Mouse (Mus musculus): ENCODE data around the gene Stk4. TPM values are rescaled to one million over a fixed set of nuclear protein-coding genes. Genes with fewer than 3 reads are reported as not detected.

Gene Stk4
- polyA plus RNA-seq, 1 experiment from 2014 or later, result 39.9 TPM

DNA sequence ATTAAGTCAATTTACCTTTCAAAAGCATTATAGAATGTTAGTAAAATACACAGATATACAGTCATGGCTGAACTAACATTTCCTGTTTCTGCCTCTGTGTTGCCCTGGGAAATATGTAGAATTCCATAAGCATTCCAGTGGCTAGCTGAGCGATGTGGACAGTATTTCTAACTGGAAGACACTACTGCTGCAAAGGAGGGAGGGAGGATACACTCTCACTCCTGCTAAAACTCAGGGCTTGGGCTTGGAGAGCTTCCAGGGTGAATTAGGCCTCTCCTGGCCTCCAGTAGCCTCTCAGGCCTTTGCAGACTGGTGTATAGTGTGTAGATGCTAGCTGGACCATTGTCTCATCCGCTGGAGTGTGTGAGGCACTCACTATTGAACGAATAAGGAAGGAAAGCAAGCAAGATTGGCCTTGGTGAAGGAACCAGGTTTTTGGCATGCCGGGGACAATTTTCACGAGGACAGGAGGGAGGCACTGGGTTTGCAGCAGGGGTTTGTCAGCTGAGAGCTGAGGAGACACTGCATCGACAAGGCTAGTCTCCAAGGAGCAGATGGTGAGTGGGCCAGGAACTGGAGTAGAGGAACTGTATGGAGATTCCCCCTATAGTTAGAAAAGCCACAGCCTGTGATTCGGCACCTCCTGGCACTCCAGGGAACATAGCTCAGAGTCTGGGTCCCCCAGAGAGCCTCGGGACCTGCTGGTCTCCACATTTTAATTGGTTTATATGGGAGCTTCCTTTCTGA is 104.7 kb downstream of the Stk4 start:
- H3K27me3 ChIP-seq (ENCODE audit: control insufficient read depth, insufficient read depth, low read length), result peaks cover 21% of the 10 kb centered on the region
- ATAC-seq (replicated peaks; ENCODE audit: low FRiP score) (no peak), DNase-seq (ENCODE audit: low spot score) (no peak)
- H3K4me1 ChIP-seq (replicated peaks; ENCODE audit: control insufficient read depth, insufficient read depth, low read length), result no peaks in the 10 kb centered on the region; the same call in 1 of the 2 replicates
- no peaks in the 10 kb centered on the region for H3K9me3 ChIP-seq (ENCODE audit: control insufficient read depth, low read length)
- no peak overlapping the region for H3K27ac ChIP-seq (ENCODE audit: low read depth, low read length)
- WGBS, result 83% methylated on average over 8 of the region's 8 CpGs
- no peak overlapping the region for H3K9ac ChIP-seq (ENCODE audit: low read length)
- H3K4me2 ChIP-seq (ENCODE audit: low read depth, low read length, severe bottlenecking), result no peak overlapping the region
- H3K36me3 ChIP-seq (ENCODE audit: control insufficient read depth, insufficient read depth, low read length), result no peaks in the 10 kb centered on the region
- no peak overlapping the region for H3K4me3 ChIP-seq (ENCODE audit: low read depth, low read length)

DNA sequence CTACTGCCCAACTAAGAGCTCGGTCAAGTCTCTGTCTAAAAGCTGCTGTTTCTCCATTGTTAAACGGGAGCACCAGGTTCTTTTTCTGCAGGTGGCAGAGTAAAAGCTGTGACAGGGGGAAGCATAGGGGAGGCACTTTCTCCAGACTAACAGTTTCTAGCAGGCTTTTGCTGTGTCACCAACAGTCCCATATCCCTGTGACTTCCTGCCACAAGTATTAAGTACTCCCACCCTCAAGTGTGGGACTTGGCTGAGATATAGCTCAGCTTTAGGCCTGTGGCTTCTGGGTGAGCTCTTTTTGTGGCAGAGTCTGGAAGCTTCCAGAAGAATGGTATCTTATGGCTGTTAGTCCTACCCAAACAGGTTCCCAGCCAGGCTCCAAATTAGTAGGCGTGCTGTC is 105.7 kb downstream of the Stk4 start:
- Histone ChIP-seq H3K4me2 (ENCODE audit: low read depth, low read length, severe bottlenecking) (no peak overlapping the region), H3K27ac (ENCODE audit: low read depth, low read length) (no peak overlapping the region), H3K4me3 (ENCODE audit: low read depth, low read length) (no peak overlapping the region), H3K9ac (ENCODE audit: low read length) (no peak overlapping the region), H3K4me1 (replicated peaks; ENCODE audit: control insufficient read depth, insufficient read depth, low read length) (no peaks in the 10 kb centered on the region; the same call in 1 of the 2 replicates), H3K27me3 (ENCODE audit: control insufficient read depth, insufficient read depth, low read length) (peaks cover 11% of the 10 kb centered on the region), H3K36me3 (ENCODE audit: control insufficient read depth, insufficient read depth, low read length) (no peaks in the 10 kb centered on the region), H3K9me3 (ENCODE audit: control insufficient read depth, low read length) (no peaks in the 10 kb centered on the region)
- DNase-seq (ENCODE audit: low spot score), result no peak
- no peak for ATAC-seq (replicated peaks; ENCODE audit: low FRiP score)
- 86% methylated on average over 3 of the region's 3 CpGs for WGBS

DNA sequence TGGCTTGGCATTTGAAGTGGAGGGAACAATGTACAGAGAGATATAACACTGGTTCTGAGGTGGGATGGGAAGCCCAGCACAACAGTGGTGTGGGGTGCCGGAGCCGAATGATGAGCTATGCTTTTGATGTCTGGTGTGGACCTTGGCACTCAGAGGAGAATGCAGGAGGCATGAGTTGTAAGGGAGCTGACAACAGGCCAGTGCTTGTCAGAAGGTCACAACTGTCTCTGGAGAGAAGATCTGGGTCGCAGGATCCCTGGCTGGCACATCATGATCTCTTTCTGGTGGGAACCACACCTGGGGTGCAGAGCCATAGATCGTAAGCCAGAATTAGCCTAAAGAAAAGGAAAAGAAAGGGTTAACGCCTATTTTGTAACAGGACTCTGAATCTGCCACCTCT is 107.7 kb downstream of the Stk4 start:
- Histone ChIP-seq H3K4me1 (replicated peaks; ENCODE audit: control insufficient read depth, insufficient read depth, low read length) (no peaks in the 10 kb centered on the region), H3K4me3 (ENCODE audit: low read depth, low read length) (no peak overlapping the region), H3K36me3 (ENCODE audit: control insufficient read depth, insufficient read depth, low read length) (no peaks in the 10 kb centered on the region), H3K4me2 (ENCODE audit: low read depth, low read length, severe bottlenecking) (no peak overlapping the region), H3K9ac (ENCODE audit: low read length) (no peak overlapping the region), H3K27ac (ENCODE audit: low read depth, low read length) (no peak overlapping the region), H3K27me3 (ENCODE audit: control insufficient read depth, insufficient read depth, low read length) (no peaks in the 10 kb centered on the region), H3K9me3 (ENCODE audit: control insufficient read depth, low read length) (no peaks in the 10 kb centered on the region)
- WGBS, result 87% methylated on average over 5 of the region's 5 CpGs
- no peak for DNase-seq (ENCODE audit: low spot score)
- ATAC-seq (replicated peaks; ENCODE audit: low FRiP score), result no peak

DNA sequence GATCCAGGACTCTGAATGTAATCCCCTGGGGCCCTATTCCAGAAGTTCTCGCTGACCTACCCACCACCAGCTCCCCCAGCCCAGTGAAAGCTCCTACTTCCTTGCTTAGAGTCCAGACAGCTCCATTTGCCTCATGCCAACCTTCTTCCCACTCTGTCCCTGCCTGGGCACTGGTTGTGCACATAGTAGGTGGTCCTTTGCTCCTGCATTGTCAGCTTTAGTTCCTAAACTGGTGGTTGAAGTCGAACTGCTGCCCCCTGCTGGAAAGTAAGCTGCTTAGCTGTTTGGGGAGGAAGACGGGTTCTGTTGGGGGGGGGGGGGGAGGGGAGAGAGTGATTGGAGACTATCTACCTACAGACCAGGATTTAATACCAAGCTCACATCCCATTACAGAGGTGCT is 110.0 kb downstream of the Stk4 start:
- no peak for DNase-seq (ENCODE audit: low spot score)
- WGBS, result 40% methylated on average over 3 of the region's 3 CpGs

DNA sequence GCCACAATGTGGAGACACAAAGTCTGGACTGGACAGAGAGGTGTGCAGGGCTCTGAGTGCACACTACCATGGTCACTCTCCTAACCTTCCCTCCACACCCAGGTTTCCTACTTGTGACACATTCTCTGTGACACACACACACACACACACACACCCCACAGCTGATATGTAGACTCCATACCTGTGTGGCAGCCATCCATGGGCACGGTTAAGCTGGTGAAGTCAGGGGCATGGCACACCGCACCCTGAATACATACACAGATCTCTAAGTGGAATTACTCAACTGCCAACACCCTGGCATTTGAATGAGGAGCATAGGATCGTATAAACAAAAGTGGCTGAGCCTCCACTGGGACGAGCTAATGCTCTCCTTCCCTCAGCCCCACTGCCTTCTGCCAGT is 110.6 kb downstream of the Stk4 start:
- Histone ChIP-seq H3K9ac (ENCODE audit: low read length) (no peak overlapping the region), H3K36me3 (ENCODE audit: control insufficient read depth, insufficient read depth, low read length) (no peaks in the 10 kb centered on the region), H3K9me3 (ENCODE audit: control insufficient read depth, low read length) (no peaks in the 10 kb centered on the region), H3K4me1 (replicated peaks; ENCODE audit: control insufficient read depth, insufficient read depth, low read length) (0 out of 2 replicates have a peak, but pooled peaks cover 2% of the 10 kb centered on the region), H3K27me3 (ENCODE audit: control insufficient read depth, insufficient read depth, low read length) (no peaks in the 10 kb centered on the region), H3K4me3 (ENCODE audit: low read depth, low read length) (no peak overlapping the region), H3K4me2 (ENCODE audit: low read depth, low read length, severe bottlenecking) (no peak overlapping the region), H3K27ac (ENCODE audit: low read depth, low read length) (no peak overlapping the region)
- 89% methylated on average over 4 of the region's 4 CpGs for WGBS
- ATAC-seq (replicated peaks; ENCODE audit: low FRiP score) (no peak), DNase-seq (ENCODE audit: low spot score) (no peak)

More for the DNA sequence above, 110.0 kb downstream of the Stk4 start:
- Histone ChIP-seq H3K4me1 (replicated peaks; ENCODE audit: control insufficient read depth, insufficient read depth, low read length) (0 out of 2 replicates have a peak, but pooled peaks cover 2% of the 10 kb centered on the region), H3K9me3 (ENCODE audit: control insufficient read depth, low read length) (no peaks in the 10 kb centered on the region), H3K4me3 (ENCODE audit: low read depth, low read length) (no peak overlapping the region), H3K9ac (ENCODE audit: low read length) (no peak overlapping the region), H3K27ac (ENCODE audit: low read depth, low read length) (no peak overlapping the region), H3K4me2 (ENCODE audit: low read depth, low read length, severe bottlenecking) (no peak overlapping the region), H3K36me3 (ENCODE audit: control insufficient read depth, insufficient read depth, low read length) (no peaks in the 10 kb centered on the region), H3K27me3 (ENCODE audit: control insufficient read depth, insufficient read depth, low read length) (no peaks in the 10 kb centered on the region)
- no peak for ATAC-seq (replicated peaks; ENCODE audit: low FRiP score)

DNA sequence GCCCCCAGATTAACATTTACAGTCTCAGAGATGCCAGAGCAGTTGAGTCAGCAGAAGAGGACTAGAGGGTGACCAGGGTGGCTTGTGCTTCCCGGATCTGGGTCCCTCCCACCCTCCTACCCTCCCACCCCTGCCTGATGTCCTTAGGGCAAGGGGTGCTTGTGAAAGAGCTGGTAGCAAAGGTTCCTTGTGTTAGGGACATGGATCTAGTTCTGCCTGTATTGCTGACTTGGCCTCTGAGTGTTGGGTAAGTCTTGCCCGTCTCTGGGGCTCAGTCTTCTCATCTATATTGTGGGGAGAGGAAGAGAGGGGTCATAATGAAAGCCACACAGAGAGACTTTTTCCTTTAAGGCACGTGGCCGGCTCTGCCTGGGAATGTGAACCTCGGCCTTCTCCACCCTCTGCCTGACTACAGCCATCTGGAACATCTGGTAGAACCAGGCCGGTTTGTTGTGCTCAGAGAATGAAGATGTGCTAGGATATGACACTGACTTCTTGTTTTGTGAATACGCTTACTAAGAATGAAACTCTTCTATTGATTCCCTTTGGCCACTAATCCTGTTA is 112.7 kb downstream of the Stk4 start, which contains the start of gene Wfdc5:
Gene Wfdc5, minus strand, starts transcription at position 51 of the 564 bp plus-strand sequence.
- 78% methylated on average over 7 of the region's 7 CpGs for WGBS
- ATAC-seq (replicated peaks; ENCODE audit: low FRiP score), result no peak

DNA sequence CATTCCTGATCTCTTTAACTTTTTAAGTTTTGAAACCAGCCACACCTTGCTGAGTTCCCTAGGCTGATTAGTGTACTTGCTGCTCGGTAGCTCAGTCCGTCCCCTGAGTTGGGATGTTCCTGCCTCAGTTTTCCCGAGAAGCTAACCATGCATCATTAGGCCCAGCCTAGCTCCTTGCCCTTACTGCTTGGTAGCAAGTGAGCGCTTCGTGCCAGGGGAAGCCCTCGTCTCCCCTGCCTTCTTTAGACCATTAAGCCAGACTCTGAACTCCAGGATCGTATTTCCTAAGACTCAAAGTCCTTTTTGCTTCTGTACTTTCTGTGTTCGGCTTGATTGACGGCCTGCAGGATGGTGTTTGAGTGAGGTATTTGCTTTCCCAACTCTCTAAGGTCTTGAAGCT is 113.2 kb downstream of the Stk4 start:
- Histone ChIP-seq H3K4me3 (ENCODE audit: low read depth, low read length) (no peak overlapping the region), H3K36me3 (ENCODE audit: control insufficient read depth, insufficient read depth, low read length) (no peaks in the 10 kb centered on the region), H3K4me2 (ENCODE audit: low read depth, low read length, severe bottlenecking) (no peak overlapping the region), H3K27ac (ENCODE audit: low read depth, low read length) (no peak overlapping the region), H3K9me3 (ENCODE audit: control insufficient read depth, low read length) (no peaks in the 10 kb centered on the region), H3K27me3 (ENCODE audit: control insufficient read depth, insufficient read depth, low read length) (no peaks in the 10 kb centered on the region), H3K4me1 (replicated peaks; ENCODE audit: control insufficient read depth, insufficient read depth, low read length) (0 out of 2 replicates have a peak, but pooled peaks cover 2% of the 10 kb centered on the region), H3K9ac (ENCODE audit: low read length) (no peak overlapping the region)
- DNase-seq (ENCODE audit: low spot score) (no peak), ATAC-seq (replicated peaks; ENCODE audit: low FRiP score) (no peak)
- WGBS, result 79% methylated on average over 9 of the region's 9 CpGs

More for the DNA sequence above, 112.7 kb downstream of the Stk4 start, which contains the start of gene Wfdc5:
- Histone ChIP-seq H3K27ac (ENCODE audit: low read depth, low read length) (no peak within 1 kb of the TSS), H3K27me3 (ENCODE audit: control insufficient read depth, insufficient read depth, low read length) (no peaks in the 10 kb centered on the region), H3K4me2 (ENCODE audit: low read depth, low read length, severe bottlenecking) (no peak within 1 kb of the TSS), H3K9ac (ENCODE audit: low read length) (no peak within 1 kb of the TSS), H3K4me1 (replicated peaks; ENCODE audit: control insufficient read depth, insufficient read depth, low read length) (0 out of 2 replicates have a peak, but pooled peaks cover 2% of the 10 kb centered on the region), H3K4me3 (ENCODE audit: low read depth, low read length) (no peak within 1 kb of the TSS), H3K9me3 (ENCODE audit: control insufficient read depth, low read length) (no peaks in the 10 kb centered on the region), H3K36me3 (ENCODE audit: control insufficient read depth, insufficient read depth, low read length) (no peaks in the 10 kb centered on the region)
- no peak for DNase-seq (ENCODE audit: low spot score)

DNA sequence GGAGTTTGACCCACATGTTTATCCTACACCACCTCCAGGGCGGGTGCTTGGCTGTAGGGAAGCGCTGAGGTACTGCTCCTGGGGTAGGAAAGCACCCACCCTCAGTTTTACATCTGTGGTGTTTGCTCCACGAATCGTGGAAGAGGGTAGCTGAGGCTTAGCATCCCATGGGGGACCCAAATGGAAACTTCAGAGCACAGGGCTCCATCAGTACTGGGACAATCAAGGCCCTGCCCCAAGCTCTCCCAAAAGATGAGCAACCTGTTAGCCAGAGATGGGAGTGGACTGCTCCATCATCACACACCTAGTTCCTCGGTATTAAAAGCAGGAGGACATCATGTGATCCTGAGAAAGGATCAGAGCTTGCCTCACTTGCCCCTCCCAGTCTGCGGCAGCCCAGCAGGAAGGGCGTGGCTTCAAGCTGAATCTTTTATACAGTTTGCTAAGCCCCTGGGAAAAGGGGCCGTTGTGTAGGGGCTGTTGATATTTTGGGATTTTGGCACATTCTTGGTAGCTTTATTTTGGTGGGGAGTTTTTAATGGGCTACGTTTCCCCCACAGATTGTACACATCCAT is 114.1 kb downstream of the Stk4 start:
- no peak overlapping the region for H3K9ac ChIP-seq (ENCODE audit: low read length)
- no peak overlapping the region for H3K27ac ChIP-seq (ENCODE audit: low read depth, low read length)
- no peaks in the 10 kb centered on the region for H3K9me3 ChIP-seq (ENCODE audit: control insufficient read depth, low read length)
- WGBS, result 40% methylated on average over 9 of the region's 9 CpGs
- no peaks in the 10 kb centered on the region for H3K36me3 ChIP-seq (ENCODE audit: control insufficient read depth, insufficient read depth, low read length)
- ATAC-seq (replicated peaks; ENCODE audit: low FRiP score), result no peak
- H3K4me2 ChIP-seq (ENCODE audit: low read depth, low read length, severe bottlenecking), result no peak overlapping the region
- DNase-seq (ENCODE audit: low spot score), result no peak
- no peak overlapping the region for H3K4me3 ChIP-seq (ENCODE audit: low read depth, low read length)
- H3K4me1 ChIP-seq (replicated peaks; ENCODE audit: control insufficient read depth, insufficient read depth, low read length), result 0 out of 2 replicates have a peak, but pooled peaks cover 2% of the 10 kb centered on the region
- no peaks in the 10 kb centered on the region for H3K27me3 ChIP-seq (ENCODE audit: control insufficient read depth, insufficient read depth, low read length)
